Mouse (Mus musculus) limb, embryonic 14.5 days (tissue): ENCODE measurements around the gene Alg14. TPM values are rescaled to one million over a fixed set of nuclear protein-coding genes. Genes with fewer than 3 reads are reported as not detected.

Experiments used
- ATAC-seq: fragments of 200-750 bp; cut with Nextera tagmentation; 2 replicates; pipeline ENCODE4 v1.8.0; 2017; ENCODE audit warnings: low read depth, moderate number of reproducible peaks, moderate TSS enrichment; ENCODE audit not compliant: low FRiP score
- DNase-seq: peaks from one replicate; pipeline ENCODE4 v3.0.0-alpha.2; 2015; ENCODE audit warnings: low spot score
- H3K27ac ChIP-seq: fragments of 300-500 bp; sonication (generic); replicated peaks from 2 replicates; pipeline ENCODE4 v1.5.1; 2014; ENCODE audit warnings: low read depth, mild to moderate bottlenecking, low read length, moderate library complexity, mixed read lengths
- H3K27me3 ChIP-seq: fragments of 300-500 bp; sonication (generic); 2 replicates; pipeline ENCODE4 v1.6.1; 2014; ENCODE audit warnings: low read length, mixed read lengths; ENCODE audit not compliant: control insufficient read depth, insufficient read depth
- H3K36me3 ChIP-seq: fragments of 300-500 bp; sonication (generic); 2 replicates; pipeline ENCODE4 v1.6.1; 2014; ENCODE audit warnings: mild to moderate bottlenecking, low read length, moderate library complexity, mixed read lengths; ENCODE audit not compliant: control insufficient read depth, insufficient read depth
- H3K4me1 ChIP-seq: fragments of 300-500 bp; sonication (generic); 2 replicates; pipeline ENCODE4 v1.6.1; 2014; ENCODE audit warnings: antibody characterized with exemption, low read length, mixed read lengths; ENCODE audit not compliant: control insufficient read depth, insufficient read depth
- H3K4me2 ChIP-seq: fragments of 300-500 bp; sonication (generic); replicated peaks from 2 replicates; pipeline ENCODE4 v1.6.1; 2014; ENCODE audit warnings: low read depth, mild to moderate bottlenecking, low read length, moderate library complexity; ENCODE audit not compliant: severe bottlenecking
- H3K4me3 ChIP-seq: fragments of 300-500 bp; sonication (generic); replicated peaks from 2 replicates; pipeline ENCODE4 v1.5.1; 2014; ENCODE audit warnings: low read length
- H3K9ac ChIP-seq: fragments of 300-500 bp; sonication (generic); 2 replicates; pipeline ENCODE4 v1.6.1; 2014; ENCODE audit warnings: mild to moderate bottlenecking, low read depth, low read length, moderate library complexity; ENCODE audit not compliant: severe bottlenecking
- H3K9me3 ChIP-seq: fragments of 300-500 bp; sonication (generic); 2 replicates; pipeline ENCODE4 v1.6.1; 2016; ENCODE audit warnings: low read length; ENCODE audit not compliant: control insufficient read depth
- POLR2A ChIP-seq: fragments of 200-500 bp; IDR thresholded peaks from 2 replicates; pipeline ENCODE4 v1.8.0; 2012; ENCODE audit warnings: inconsistent platforms, mild to moderate bottlenecking, moderate library complexity, borderline replicate concordance; ENCODE audit not compliant: insufficient read depth, insufficient read length; ENCODE audit errors: extremely low read depth
- WGBS: fragments of 180-500 bp; shearing (Covaris S2); extraction: QIAGEN DNeasy Blood & Tissue Kit; methylation state at CpG from one replicate; pipeline ENCODE4 v1.1.7; 2014; 5-methylcytosine and 5-hydroxymethylcytosine counted together
- polyA plus RNA-seq, 2 experiments: library from polyadenylated mRNA; depleted of rRNA in 1 of 2; stranded (reverse) in 1 of 2; unstranded in 1 of 2; fragments of >200 nt; fragmentation: Nextera tagmentation in 1 of 2; extraction: Ambion mirVana in 1 of 2; gene quantifications; 2 replicates each; pipeline versions ENCODE4 v1.2.1 to v1.2.3; 2012 to 2014

Alg14 gene
- polyA plus RNA-seq, 2 experiments, result 23.7 to 47.4 TPM

DNA sequence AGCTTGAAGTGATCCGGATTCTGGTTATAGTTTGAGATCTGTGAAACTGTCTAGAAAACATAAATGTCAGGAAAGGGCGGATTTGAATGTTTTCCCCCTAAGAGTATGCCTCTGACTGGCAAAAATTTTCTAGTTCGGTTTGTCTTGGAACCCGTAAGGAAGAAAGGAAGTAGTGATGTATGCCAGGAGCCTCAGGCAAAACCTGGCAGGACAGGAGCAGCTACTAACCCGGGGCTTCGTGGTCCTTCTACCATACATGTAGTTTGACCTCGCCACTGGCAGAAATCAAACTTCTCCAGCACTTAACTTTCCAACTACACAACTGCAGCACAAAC is 381 bp upstream of the Alg14 start:
- no peak for DNase-seq
- no peaks in the 10 kb centered on the region for H3K36me3 ChIP-seq
- WGBS, result 4% methylated on average over 7 of the region's 7 CpGs
- TF ChIP-seq POLR2A, result no peak
- H3K4me2 ChIP-seq, result peak overlapping the region; percentile 58
- peak overlapping the region; percentile 65 for H3K9ac ChIP-seq
- peak; percentile 17; the same call in 1 of the 2 replicates for ATAC-seq
- peak overlapping the region; percentile 97 for H3K27ac ChIP-seq
- H3K4me3 ChIP-seq, result peak overlapping the region; percentile 63
- H3K4me1 ChIP-seq, result peaks cover 5% of the 10 kb centered on the region; the same call in 1 of the 2 replicates
- no peaks in the 10 kb centered on the region for H3K9me3 ChIP-seq
- no peaks in the 10 kb centered on the region for H3K27me3 ChIP-seq

DNA sequence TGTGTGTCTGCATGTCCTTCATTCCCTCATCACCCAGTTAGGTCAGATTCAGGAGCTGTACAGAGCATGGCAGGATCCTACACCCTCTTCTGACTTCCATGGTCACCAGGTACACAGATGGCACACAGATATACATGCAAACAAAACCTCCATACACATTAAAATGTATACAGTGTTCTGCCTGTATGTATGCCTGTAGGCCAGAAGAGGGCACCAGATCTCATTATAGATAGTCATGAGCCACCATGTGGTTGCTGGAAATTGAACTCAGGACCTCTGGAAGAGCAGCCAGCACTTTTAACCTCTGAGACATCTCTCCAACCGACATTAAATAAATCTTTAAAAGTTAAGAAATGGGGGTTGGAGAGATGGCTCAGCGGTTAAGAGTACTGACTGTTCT is 2.6 kb downstream of the Alg14 start:
- no peak for TF ChIP-seq POLR2A
- Histone ChIP-seq H3K27me3 (no peaks in the 10 kb centered on the region), H3K9ac (no peak overlapping the region), H3K4me3 (no peak overlapping the region), H3K4me2 (no peak overlapping the region), H3K36me3 (no peaks in the 10 kb centered on the region), H3K4me1 (peaks cover 5% of the 10 kb centered on the region; the same call in 1 of the 2 replicates), H3K27ac (no peak overlapping the region), H3K9me3 (no peaks in the 10 kb centered on the region)
- 78% methylated on average over 2 of the region's 2 CpGs for WGBS
- DNase-seq (no peak), ATAC-seq (no peak)

DNA sequence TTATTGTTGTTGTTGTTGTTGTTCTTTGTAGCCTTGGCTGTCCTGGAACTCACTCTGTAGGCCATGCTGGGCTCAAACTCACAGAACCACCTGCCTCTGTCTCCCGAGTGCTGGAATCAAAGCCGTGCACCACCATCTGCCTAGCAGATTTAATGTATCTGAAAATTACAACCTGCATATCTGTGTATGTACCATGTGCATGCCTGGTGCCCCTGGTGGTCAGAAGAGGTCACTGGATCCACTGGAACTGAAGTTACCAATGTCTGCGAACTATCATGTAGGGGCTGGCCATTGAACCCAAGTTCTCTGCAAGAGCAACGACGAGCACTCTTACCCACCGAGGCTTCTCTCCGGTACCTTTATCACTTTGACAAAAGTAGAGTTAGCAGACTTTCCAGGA is 15.1 kb downstream of the Alg14 start:
- H3K9me3 ChIP-seq, result no peaks in the 10 kb centered on the region
- ATAC-seq (no peak), DNase-seq (no peak)
- no peaks in the 10 kb centered on the region for H3K27me3 ChIP-seq
- H3K27ac ChIP-seq, result no peak overlapping the region
- WGBS, result 91% methylated on average over 7 of the region's 7 CpGs
- H3K9ac ChIP-seq, result no peak overlapping the region
- no peak overlapping the region for H3K4me2 ChIP-seq
- no peak overlapping the region for H3K4me3 ChIP-seq
- no peak for TF ChIP-seq POLR2A
- H3K36me3 ChIP-seq, result 0 out of 2 replicates have a peak, but pooled peaks cover 4% of the 10 kb centered on the region
- H3K4me1 ChIP-seq, result no peaks in the 10 kb centered on the region

DNA sequence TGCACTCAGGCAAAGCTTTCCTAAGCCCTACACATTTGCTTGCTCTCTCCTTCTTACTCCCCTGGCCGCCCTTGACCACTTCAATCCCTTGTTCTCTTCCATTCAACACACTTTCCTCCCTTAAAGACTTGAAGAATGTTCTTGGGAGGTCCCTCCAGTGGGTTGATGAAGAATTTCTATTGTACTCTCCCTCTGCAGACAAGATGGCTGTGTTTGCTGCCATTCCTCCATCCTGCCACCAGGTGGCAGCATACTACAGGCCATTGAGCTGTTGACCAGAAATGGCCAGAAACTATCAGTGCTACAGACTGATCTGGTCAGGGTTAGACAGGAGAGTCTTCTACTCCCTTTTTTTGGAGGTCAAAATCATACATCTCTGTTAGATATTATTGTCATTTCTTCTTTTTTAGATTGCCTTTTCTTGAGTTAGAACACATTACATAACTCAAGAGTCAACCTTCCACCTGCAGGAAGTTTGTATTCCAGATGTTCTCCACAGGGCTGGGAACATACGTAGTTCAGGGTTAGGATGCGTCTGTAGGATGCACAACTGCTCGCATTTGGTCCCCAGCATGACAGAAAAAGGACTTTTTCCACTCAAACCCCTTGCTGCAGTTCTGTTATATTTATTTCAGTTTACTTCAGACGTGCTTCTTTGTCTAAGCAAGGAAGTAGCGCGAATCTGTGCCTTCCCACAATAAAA is 16.1 kb downstream of the Alg14 start:
- H3K9ac ChIP-seq, result no peak overlapping the region
- no peak overlapping the region for H3K4me2 ChIP-seq
- peak; percentile 87 for DNase-seq
- 0 out of 2 replicates have a peak, but pooled peaks cover 4% of the 10 kb centered on the region for H3K36me3 ChIP-seq
- no peak for TF ChIP-seq POLR2A
- 68% methylated on average over 7 of the region's 7 CpGs for WGBS
- no peaks in the 10 kb centered on the region for H3K4me1 ChIP-seq
- no peak overlapping the region for H3K4me3 ChIP-seq
- H3K9me3 ChIP-seq, result no peaks in the 10 kb centered on the region
- H3K27me3 ChIP-seq, result no peaks in the 10 kb centered on the region
- peak; percentile 75 for ATAC-seq
- H3K27ac ChIP-seq, result no peak overlapping the region

DNA sequence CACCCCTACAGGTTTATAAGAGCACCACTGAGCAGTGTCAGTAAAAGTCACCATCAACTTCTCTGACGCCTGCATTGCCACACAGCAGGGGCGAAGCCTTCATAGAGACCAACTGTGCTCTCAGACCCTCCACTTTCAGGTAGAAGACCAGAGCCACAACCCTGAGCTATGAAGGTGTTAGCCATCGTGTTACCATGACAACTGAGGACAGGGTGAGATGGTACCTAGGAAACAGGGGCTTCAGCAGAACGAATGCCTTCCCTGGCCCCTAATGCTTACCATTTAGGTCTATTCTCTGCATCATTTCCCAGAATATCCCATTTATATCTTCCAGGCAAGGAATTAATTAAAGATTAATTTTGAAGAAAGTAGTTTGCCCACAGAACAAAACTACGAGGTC is 17.4 kb downstream of the Alg14 start:
- H3K4me3 ChIP-seq, result no peak overlapping the region
- no peak for ATAC-seq
- TF ChIP-seq POLR2A, result no peak
- H3K27me3 ChIP-seq, result no peaks in the 10 kb centered on the region
- no peak overlapping the region for H3K4me2 ChIP-seq
- no peaks in the 10 kb centered on the region for H3K9me3 ChIP-seq
- no peak for DNase-seq
- 68% methylated on average over 5 of the region's 5 CpGs for WGBS
- H3K27ac ChIP-seq, result no peak overlapping the region
- H3K9ac ChIP-seq, result no peak overlapping the region
- H3K36me3 ChIP-seq, result 0 out of 2 replicates have a peak, but pooled peaks cover 4% of the 10 kb centered on the region
- no peaks in the 10 kb centered on the region for H3K4me1 ChIP-seq
